Mouse (Mus musculus) left cerebral cortex, postnatal 10 days (tissue): ENCODE measurements around the gene Rab3b. TPM values are rescaled to one million over a fixed set of nuclear protein-coding genes. Genes with fewer than 3 reads are reported as not detected.
"Not testable (repeated sequence)": the region's sequence is repeated elsewhere in the genome, so short reads cannot be mapped to it uniquely, and the experiment has no call there.

Source experiments
- DNase-seq, 2 experiments: peaks; one replicate each; pipeline ENCODE4 v3.0.0; 2021 to 2022; ENCODE audit warnings: low spot score in 2 of 2, mixed read lengths in 1 of 2; ENCODE audit errors: extremely low spot score in 1 of 2
- intact Hi-C: fragments of 180-260 bp; cut with DNase I; formaldehyde crosslinking; loops from one replicate; pipeline ENCODE4 v1.15.1; 2025
- total RNA-seq, 2 experiments: library from RNA; stranded (reverse); gene quantifications; 2 replicates each; pipeline ENCODE4 v1.2.3; 2021

Gene Rab3b
- total RNA-seq, 2 experiments from 2014 or later, result 152 to 156 TPM

DNA sequence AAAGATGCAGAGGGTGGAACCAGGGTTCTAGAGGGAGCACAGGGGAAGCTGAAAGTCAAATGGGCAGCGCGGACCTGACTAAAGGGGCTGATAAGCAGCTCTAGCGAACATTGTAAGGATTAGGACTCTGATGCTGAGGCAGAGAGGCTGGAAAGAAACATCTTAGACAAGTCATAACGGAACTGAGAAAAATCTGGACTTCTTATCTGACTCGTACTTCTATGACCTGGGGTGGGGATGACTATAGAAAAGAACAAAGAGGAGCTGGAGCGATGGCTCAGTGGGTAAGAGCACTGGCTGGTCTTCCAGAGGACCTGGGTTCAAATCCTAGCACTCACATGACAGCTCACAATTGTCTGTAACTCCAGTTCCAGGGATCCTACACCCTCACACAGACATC, 962 bp upstream of the Rab3b start:
- intact Hi-C loops, result loop anchor here (10.0 kb wide), 1 partner anchor 287 kb away; no protein-coding TSS in a partner anchor
- no peak for DNase-seq

DNA sequence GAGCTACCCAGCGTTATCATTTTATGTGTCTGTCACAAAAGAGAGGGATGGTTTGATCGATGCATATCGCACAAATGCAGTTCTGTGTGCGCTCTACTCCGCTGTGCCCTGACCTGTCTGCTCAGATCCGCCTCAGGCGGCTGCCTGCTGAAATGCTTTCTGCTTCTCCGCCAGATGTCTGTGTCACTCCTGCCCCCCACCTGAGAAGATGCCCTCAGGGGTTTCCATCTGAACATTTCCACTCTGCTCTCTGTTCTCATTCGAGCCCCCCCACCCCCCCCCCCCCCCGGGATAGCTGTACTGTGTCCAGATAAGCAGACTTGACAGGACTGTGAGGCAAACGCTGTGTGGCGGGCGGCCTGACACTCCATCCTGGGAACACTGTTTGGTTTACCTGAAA, 5.0 kb downstream of the Rab3b start:
- DNase-seq, result no peak
- intact Hi-C loops, result no loop called here

DNA sequence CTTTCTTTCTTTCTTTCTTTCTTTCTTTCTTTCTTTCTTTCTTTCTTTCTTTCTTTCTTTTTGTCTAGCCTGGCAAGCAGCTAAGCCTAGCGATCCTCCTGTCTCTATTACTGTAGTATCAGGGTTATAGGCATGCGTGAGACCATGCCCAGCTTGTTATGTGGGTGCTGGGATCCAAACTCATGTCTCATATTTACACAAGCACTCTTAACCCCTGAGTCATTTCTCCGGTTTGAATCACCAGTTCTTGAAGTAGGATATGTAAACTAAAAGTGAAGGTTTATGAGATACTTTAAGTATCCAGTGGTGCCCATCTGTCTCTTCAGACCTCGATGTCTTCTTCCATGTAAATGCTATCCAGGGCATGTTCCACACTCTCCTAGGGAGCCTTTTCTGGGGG, 8.6 kb downstream of the Rab3b start:
- intact Hi-C loops, result no loop called here
- DNase-seq, result no peak

DNA sequence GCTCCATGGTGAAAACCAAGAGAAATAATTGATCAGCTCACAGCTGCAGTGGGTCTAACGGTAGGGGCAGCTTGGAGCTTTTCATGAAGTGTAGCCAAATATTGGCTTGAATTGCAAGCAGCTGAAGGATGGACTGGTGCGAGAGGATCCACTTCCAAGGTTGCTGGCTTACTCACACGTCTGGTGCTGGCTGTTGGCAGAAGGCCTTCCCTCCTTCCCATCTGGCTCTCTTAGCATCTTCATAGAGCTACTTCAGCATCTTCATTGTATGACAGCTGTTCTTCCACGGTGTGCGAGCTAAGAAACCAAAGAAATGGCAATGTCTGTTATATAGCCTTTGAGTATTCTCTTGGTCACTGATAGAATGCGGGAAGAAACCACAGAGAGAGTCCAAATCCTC, 12.0 kb downstream of the Rab3b start:
- no peak for DNase-seq
- intact Hi-C loops, result no loop called here

DNA sequence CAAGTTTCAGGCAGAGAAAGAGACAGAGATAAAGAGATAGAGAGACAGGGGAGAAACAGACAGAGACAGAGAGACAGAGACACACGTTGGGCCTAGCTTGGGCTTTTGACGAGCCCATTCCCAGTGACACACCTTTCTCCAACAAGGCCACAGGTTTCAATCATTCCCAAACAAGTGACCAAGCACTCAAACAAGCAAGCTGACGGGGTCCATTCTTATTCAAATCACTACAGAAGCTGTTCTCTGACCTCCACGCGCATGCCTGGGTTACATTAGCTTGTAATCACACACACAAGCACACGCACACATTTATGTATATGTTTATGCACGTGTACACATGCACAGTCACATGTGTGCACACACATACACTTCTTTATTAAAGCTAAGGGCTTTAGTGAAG, 21.6 kb downstream of the Rab3b start:
- intact Hi-C loops, result no loop called here
- DNase-seq, result no peak

DNA sequence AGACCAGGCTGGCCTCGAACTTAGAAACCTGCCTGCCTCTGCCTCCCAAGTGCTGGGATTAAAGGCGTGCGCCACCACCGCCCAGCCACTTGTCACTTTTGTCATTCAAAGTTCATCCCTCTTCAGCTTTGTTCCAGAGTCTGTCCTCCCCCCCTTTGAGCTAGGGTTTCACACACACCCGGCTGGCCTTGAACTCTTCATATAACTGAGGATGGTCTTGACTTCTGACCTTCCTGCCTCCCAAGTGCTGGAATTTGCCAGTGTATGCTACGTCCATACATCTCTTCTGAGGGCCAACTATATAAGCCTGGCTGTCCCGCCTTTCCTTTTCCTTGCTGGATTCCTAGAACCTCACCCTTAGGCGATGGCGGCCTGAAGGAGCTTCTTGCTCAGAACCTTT, 24.0 kb downstream of the Rab3b start:
- intact Hi-C loops, result no loop called here
- no peak for DNase-seq

DNA sequence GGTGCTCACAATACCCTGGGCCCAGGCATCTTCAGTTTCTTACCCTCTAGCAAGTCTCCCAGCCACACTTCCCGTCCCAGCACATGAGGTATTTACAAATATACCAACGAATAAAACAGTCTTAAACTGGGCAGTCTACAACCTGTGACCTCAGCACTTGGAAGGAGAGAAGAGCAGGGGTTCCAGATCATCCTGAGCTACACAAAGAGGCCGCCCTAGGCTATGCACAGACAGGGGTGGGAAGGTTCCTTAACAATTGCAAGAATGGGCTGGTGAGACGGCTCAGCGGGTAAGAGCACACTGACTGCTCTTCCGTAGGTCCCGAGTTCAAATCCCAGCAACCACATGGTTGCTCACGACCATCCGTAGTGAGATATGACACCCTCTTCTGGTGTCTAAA, 24.5 kb downstream of the Rab3b start:
- intact Hi-C loops, result no loop called here
- no peak for DNase-seq

DNA sequence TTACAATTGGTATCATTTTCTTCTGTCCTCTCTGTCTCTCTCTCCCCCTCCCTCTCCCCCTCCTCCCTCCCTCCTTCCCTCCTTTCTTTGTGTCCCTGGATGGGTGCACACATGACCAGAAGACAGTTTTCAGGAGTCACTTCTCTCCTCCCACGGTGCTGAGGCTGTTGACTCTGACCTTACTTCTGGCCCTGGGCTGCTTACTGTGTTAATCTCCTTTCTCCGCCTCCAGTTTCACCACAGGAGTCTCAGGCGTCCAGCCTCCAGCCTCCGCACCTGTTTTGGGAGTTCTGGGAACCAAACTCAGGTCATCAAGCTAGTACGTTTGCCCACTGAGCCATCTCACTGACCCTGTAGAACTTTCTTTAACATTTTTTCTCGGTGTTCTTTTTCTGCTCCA, 25.2 kb downstream of the Rab3b start:
- no peak for DNase-seq
- intact Hi-C loops, result no loop called here

DNA sequence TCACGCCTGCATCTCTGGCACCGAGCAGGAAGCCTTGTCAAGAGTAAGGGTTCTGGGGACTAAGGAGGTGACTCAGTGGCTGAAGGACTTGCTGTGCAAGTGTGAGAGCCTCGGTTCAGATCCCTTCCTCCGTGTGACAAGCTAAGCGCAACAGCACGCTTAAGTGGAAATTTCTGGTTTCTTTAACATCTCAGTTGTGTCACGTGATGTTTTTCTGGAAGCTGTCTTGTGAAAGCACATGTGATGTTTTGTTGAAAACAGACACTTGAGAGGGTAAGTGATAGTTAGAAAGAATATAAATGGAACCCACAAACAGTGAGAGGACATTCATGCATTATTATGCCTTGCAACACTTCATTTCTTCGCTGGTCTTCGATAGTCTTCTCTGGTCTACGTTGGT, 25.9 kb downstream of the Rab3b start:
- DNase-seq, result no peak
- intact Hi-C loops, result no loop called here

DNA sequence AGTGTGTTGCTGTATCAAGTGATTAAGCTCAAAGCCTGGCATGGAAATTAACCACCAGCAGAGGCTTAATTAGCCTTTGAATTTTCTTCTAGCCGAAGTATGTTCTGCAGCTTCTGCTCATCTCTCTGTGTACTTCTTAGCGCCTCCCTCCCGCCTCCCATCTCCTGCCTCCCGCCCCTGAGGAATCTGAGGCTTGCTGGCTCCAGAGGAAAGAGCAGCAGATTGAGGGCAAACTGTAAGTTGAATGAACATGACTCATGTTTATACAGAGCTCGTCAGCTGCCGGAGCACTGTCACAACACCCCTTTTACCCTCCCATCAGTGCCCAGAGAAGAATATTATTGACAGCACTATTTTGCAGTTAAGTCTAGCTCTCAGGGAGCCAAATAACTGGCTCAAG, 27.0 kb downstream of the Rab3b start:
- no peak for DNase-seq
- intact Hi-C loops, result no loop called here

DNA sequence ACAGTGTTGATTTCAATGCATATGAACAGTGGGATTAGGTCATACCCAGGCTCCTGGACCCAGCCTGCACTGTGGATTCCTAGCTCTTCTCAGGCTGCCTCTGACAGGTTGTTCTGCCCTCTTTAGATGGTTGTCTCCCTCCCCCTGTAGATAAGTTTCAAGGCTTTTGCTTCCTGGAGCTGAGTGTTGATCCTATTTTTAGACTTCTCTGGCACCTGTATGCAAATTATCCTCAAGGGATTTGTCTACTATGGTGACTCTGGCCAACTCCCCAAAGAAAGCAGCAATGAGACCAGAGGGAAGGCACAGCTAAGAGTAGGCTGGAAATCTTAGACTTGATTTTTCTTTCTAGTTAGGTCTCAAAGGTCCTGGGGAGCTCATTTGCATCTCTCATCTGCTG, 28.6 kb downstream of the Rab3b start:
- no peak for DNase-seq
- intact Hi-C loops, result no loop called here

DNA sequence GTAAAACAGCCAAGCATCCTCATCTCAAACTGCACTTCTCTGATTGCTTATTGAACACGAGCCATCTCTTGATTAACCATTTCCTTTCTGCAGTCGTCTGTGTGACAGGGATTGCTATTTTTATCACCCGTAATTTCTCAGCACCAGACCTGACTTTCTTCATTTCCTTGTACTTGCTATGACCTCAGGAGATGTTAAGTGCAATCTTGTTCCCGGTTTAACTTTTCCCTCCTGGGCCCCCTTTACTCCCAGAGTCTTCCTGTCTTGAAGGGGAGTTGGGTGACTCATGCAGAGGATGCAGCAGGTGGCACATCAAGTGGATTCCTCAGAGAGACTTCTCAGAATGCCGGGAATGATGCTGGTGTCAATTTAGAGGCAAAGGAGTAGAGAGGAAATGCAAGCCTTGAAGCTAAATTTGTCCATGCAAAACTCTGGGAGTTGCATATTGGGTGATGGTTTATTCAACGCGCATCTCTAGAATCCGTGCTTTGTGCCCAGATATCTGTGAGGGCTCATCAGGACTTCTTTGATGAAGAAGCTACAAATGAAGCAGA, 31.1 kb downstream of the Rab3b start:
- intact Hi-C loops, result no loop called here

DNA sequence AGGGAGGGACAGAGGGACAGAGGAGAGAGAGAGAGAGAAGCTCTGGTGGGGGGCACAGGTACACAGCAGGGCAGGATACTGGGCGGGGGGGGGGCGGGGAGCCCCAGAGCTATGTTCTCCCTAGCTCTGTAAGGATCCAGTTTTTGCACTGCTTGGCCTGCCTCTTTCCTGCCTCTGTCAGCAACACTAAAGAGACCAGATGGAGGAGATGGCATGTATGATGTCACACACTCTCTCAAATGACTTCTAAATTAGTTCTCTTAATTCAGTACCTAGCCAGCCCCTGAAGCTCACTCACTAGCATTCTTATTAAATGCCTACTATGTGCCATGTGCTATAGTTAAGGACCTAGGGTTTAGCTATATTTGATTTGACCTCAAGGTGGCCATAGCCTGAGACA, 33.0 kb downstream of the Rab3b start:
- no peak for DNase-seq
- intact Hi-C loops, result no loop called here

More for the DNA sequence above, 31.1 kb downstream of the Rab3b start:
- DNase-seq, result no peak

DNA sequence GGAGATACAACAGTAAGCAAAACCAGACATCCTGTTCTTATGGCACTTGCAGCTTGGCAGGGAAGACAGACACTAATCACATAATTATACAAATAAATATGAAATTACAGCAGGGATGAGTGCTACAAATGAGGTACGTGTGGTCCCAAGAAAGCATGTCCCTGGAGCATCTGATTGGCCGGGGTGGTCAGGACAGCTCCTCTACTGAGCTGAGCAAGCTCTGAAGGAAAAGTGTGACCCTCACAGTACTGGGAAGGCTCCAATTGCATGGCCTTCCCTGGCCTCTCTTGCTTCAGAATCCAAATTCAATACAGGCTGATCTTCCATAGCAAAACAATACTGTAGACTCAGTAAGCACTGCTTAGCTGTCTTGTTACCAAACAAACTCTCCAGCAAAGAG, 34.3 kb downstream of the Rab3b start:
- DNase-seq, result no peak
- intact Hi-C loops, result no loop called here

DNA sequence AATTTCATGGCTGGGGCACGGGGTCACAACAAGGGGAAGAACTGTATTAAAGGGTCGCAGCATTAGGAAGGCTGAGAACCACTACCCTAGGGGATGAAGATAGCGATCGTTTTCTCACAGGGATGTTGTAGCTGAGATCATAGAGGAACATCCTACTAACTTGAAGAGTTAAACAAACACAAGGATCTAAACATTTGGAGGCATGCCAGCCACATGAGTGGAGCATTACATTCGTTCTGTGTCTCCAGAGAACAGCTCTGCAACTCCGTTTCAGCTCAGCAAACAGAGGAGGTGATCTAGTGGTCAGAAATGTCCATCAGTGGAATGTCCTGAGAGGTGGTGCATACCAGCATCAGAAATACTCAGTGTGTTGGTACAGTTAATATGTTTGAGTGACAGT, 35.5 kb downstream of the Rab3b start:
- intact Hi-C loops, result no loop called here

DNA sequence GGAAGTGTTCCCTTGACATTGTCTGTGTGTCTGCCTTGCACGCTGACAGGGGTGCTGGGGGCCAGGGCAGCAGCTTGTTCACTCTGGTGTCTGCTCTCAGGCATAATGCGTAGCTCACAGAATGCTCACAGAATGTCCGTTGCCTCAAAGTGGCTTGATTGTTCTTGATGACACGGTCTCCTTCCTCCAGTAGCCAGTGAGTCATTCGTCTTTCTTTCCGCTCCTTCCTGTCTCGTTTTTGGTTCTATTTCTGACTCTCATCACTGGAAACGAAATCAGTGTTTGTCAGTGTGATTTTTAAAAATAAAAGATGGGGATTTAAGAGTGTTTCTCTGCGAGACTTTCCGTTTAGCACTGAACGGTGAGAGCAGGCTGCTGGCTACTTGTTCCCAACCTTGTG, 36.2 kb downstream of the Rab3b start:
- DNase-seq, result no peak
- intact Hi-C loops, result no loop called here

More for the DNA sequence above, 35.5 kb downstream of the Rab3b start:
- DNase-seq, result no peak

DNA sequence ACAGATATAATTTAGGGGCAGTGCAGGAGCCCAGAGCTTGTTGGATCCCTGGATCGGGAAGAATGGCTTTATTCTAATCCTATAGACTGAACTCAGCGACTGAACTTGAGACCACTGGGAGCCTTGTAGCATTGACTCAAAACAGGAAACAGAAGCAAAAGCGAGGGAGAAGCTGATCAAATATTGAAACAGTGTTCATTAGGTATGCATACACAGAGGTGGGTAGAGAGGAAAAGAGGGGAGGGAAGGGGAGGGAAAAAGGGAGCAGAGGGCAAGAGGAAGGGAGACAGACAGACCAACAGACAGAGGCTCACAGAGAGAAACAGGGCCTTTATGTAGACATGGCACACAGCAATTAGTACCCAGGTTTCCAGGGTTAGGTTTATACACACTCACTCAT, 38.8 kb downstream of the Rab3b start:
- DNase-seq, result no peak
- intact Hi-C loops, result no loop called here

DNA sequence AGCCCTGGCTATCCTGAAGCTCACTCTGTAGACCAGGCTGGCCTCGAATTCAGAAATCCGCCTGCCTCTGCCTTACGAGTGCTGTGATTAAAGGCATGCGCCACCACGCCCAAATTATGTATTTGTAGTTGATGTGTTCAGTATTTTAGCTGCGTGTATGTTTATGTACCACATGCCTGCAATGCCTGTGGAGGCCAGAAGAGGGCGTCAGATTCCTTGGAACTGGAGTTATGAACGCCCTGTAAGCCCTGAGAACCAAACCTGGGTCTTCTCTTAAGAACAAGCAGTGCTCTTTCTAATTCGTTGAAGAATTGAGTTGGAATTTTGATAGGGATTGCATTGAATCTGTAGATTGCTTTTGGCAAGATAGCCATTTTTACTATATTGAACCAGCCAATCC, 49.1 kb downstream of the Rab3b start:
- intact Hi-C loops, result not testable (repeated sequence)

DNA sequence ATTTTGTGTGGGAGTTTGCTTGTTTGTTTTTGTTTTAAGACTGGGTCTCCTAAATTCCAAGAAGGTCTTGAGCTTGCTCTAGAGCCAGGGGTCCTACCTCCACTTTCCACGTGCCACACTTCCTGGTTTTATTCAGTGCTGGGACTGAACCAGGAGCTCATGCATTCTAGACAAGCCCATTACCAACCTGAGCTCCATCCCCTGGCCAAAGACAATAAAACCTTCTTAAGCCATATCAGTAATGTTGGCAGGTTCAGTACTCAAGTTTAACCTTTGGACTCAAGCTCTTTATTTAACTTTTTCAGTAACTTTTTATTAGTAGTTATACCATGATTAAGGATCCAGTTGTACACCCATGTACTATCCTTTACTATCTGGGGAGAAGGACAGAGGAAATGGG, 54.3 kb downstream of the Rab3b start:
- intact Hi-C loops, result no loop called here
- no peak for DNase-seq

More for the DNA sequence above, 49.1 kb downstream of the Rab3b start:
- not testable (repeated sequence) for DNase-seq

DNA sequence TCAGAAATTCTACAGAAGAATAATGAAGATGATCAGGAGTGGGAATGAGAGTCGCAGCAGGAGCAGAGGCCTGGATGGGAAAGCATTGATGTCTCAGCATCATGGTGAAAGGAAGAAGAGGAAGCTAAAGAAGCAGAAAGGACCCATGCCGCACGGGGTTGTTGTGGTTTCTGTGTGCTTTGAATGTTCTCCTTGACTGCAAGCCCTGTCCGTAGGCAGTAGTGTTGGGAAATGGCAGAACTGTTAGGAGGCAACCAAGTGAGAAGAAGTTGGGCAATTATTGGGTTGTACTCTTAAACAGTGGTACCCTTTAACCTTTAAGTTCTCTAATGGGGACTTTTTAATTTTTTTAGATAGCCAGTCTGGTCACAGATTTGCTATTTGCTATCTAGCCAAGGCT, 56.0 kb downstream of the Rab3b start:
- intact Hi-C loops, result no loop called here
- DNase-seq, result no peak
